Mouse (Mus musculus): ENCODE data around the gene Gpr4. TPM values are rescaled to one million over a fixed set of nuclear protein-coding genes. Genes with fewer than 3 reads are reported as not detected.

Gene Gpr4
- polyA plus RNA-seq, 1 experiment from 2014 or later: 2.9 TPM

GRCm38 (mm10) chr7:19255395-19255794 lies 43.1 kb downstream of the Gpr4 start:
- Histone ChIP-seq H3K27ac (ENCODE audit: low read depth, low read length) (no peak overlapping the region), H3K4me1 (ENCODE audit: control insufficient read depth, insufficient read depth, low read length) (no peaks in the 10 kb centered on the region), H3K9ac (replicated peaks; ENCODE audit: low read depth, low read length) (no peak overlapping the region), H3K4me2 (ENCODE audit: low read depth, low read length) (no peak overlapping the region), H3K4me3 (ENCODE audit: low read depth, low read length) (no peak overlapping the region), H3K27me3 (ENCODE audit: control insufficient read depth, insufficient read depth, low read length) (no peaks in the 10 kb centered on the region), H3K9me3 (ENCODE audit: control insufficient read depth, low read length) (no peaks in the 10 kb centered on the region), H3K36me3 (ENCODE audit: control insufficient read depth, insufficient read depth, low read length) (peaks cover 27% of the 10 kb centered on the region)
- 85% methylated on average over 17 of the region's 17 CpGs for WGBS
- no peak for ATAC-seq (ENCODE audit: low read depth)

GRCm38 (mm10) chr7:19256567-19256966 lies 44.2 kb downstream of the Gpr4 start:
- Histone ChIP-seq H3K4me3 (ENCODE audit: low read depth, low read length) (no peak overlapping the region), H3K9ac (replicated peaks; ENCODE audit: low read depth, low read length) (no peak overlapping the region), H3K36me3 (ENCODE audit: control insufficient read depth, insufficient read depth, low read length) (peaks cover 35% of the 10 kb centered on the region), H3K9me3 (ENCODE audit: control insufficient read depth, low read length) (no peaks in the 10 kb centered on the region), H3K27ac (ENCODE audit: low read depth, low read length) (no peak overlapping the region), H3K4me1 (ENCODE audit: control insufficient read depth, insufficient read depth, low read length) (no peaks in the 10 kb centered on the region), H3K27me3 (ENCODE audit: control insufficient read depth, insufficient read depth, low read length) (no peaks in the 10 kb centered on the region), H3K4me2 (ENCODE audit: low read depth, low read length) (no peak overlapping the region)
- 91% methylated on average over 7 of the region's 7 CpGs for WGBS
- ATAC-seq (ENCODE audit: low read depth): no peak

GRCm38 (mm10) chr7:19257390-19258022 lies 45.2 kb downstream of the Gpr4 start:
- Histone ChIP-seq H3K9ac (replicated peaks; ENCODE audit: low read depth, low read length) (no peak overlapping the region), H3K4me1 (ENCODE audit: control insufficient read depth, insufficient read depth, low read length) (no peaks in the 10 kb centered on the region), H3K36me3 (ENCODE audit: control insufficient read depth, insufficient read depth, low read length) (peaks cover 41% of the 10 kb centered on the region), H3K27ac (ENCODE audit: low read depth, low read length) (no peak overlapping the region), H3K9me3 (ENCODE audit: control insufficient read depth, low read length) (no peaks in the 10 kb centered on the region), H3K27me3 (ENCODE audit: control insufficient read depth, insufficient read depth, low read length) (no peaks in the 10 kb centered on the region), H3K4me3 (ENCODE audit: low read depth, low read length) (no peak overlapping the region), H3K4me2 (ENCODE audit: low read depth, low read length) (no peak overlapping the region)
- WGBS: 36% methylated on average over 11 of the region's 11 CpGs
- peak; percentile 65; the same call in 1 of the 2 replicates for ATAC-seq (ENCODE audit: low read depth)

- Histone ChIP-seq H3K9ac (replicated peaks; ENCODE audit: low read depth, low read length) (no peak overlapping the region), H3K36me3 (ENCODE audit: control insufficient read depth, insufficient read depth, low read length) (peaks cover 41% of the 10 kb centered on the region), H3K9me3 (ENCODE audit: control insufficient read depth, low read length) (no peaks in the 10 kb centered on the region), H3K4me1 (ENCODE audit: control insufficient read depth, insufficient read depth, low read length) (no peaks in the 10 kb centered on the region), H3K4me3 (ENCODE audit: low read depth, low read length) (no peak overlapping the region), H3K27ac (ENCODE audit: low read depth, low read length) (no peak overlapping the region), H3K27me3 (ENCODE audit: control insufficient read depth, insufficient read depth, low read length) (no peaks in the 10 kb centered on the region), H3K4me2 (ENCODE audit: low read depth, low read length) (no peak overlapping the region)
- WGBS: 83% methylated on average over 3 of the region's 3 CpGs
- ATAC-seq (ENCODE audit: low read depth): no peak
Measured at GRCm38 (mm10) chr7:19258336-19258735, 46.0 kb downstream of the Gpr4 start.

GRCm38 (mm10) chr7:19265147-19265546 lies 52.8 kb downstream of the Gpr4 start:
- no peaks in the 10 kb centered on the region for H3K27me3 ChIP-seq (ENCODE audit: control insufficient read depth, insufficient read depth, low read length)
- 80% methylated on average over 7 of the region's 7 CpGs for WGBS
- peaks cover 20% of the 10 kb centered on the region for H3K36me3 ChIP-seq (ENCODE audit: control insufficient read depth, insufficient read depth, low read length)
- H3K27ac ChIP-seq (ENCODE audit: low read depth, low read length): no peak overlapping the region
- ATAC-seq (ENCODE audit: low read depth): no peak
- H3K4me2 ChIP-seq (ENCODE audit: low read depth, low read length): no peak overlapping the region
- peaks cover 9% of the 10 kb centered on the region for H3K4me1 ChIP-seq (ENCODE audit: control insufficient read depth, insufficient read depth, low read length)
- H3K9ac ChIP-seq (replicated peaks; ENCODE audit: low read depth, low read length): no peak overlapping the region
- H3K4me3 ChIP-seq (ENCODE audit: low read depth, low read length): no peak overlapping the region
- no peaks in the 10 kb centered on the region for H3K9me3 ChIP-seq (ENCODE audit: control insufficient read depth, low read length)

GRCm38 (mm10) chr7:19265928-19266822 lies 53.8 kb downstream of the Gpr4 start:
- Histone ChIP-seq H3K4me1 (ENCODE audit: control insufficient read depth, insufficient read depth, low read length) (peaks cover 16% of the 10 kb centered on the region), H3K4me3 (ENCODE audit: low read depth, low read length) (no peak overlapping the region), H3K27me3 (ENCODE audit: control insufficient read depth, insufficient read depth, low read length) (no peaks in the 10 kb centered on the region), H3K27ac (ENCODE audit: low read depth, low read length) (no peak overlapping the region), H3K4me2 (ENCODE audit: low read depth, low read length) (no peak overlapping the region), H3K36me3 (ENCODE audit: control insufficient read depth, insufficient read depth, low read length) (peaks cover 11% of the 10 kb centered on the region; the same call in 1 of the 2 replicates), H3K9me3 (ENCODE audit: control insufficient read depth, low read length) (no peaks in the 10 kb centered on the region), H3K9ac (replicated peaks; ENCODE audit: low read depth, low read length) (no peak overlapping the region)
- WGBS: 86% methylated on average over 10 of the region's 10 CpGs
- no peak for ATAC-seq (ENCODE audit: low read depth)

- no peak overlapping the region for H3K27ac ChIP-seq (ENCODE audit: low read depth, low read length)
- H3K4me2 ChIP-seq (ENCODE audit: low read depth, low read length): no peak overlapping the region
- no peak overlapping the region for H3K4me3 ChIP-seq (ENCODE audit: low read depth, low read length)
- no peak overlapping the region for H3K9ac ChIP-seq (replicated peaks; ENCODE audit: low read depth, low read length)
- H3K36me3 ChIP-seq (ENCODE audit: control insufficient read depth, insufficient read depth, low read length): peaks cover 6% of the 10 kb centered on the region; the same call in 1 of the 2 replicates
- no peak for ATAC-seq (ENCODE audit: low read depth)
- peaks cover 16% of the 10 kb centered on the region for H3K4me1 ChIP-seq (ENCODE audit: control insufficient read depth, insufficient read depth, low read length)
- H3K27me3 ChIP-seq (ENCODE audit: control insufficient read depth, insufficient read depth, low read length): no peaks in the 10 kb centered on the region
- H3K9me3 ChIP-seq (ENCODE audit: control insufficient read depth, low read length): no peaks in the 10 kb centered on the region
- 82% methylated on average over 10 of the region's 10 CpGs for WGBS
Measured at GRCm38 (mm10) chr7:19267051-19267450, 54.7 kb downstream of the Gpr4 start.

GRCm38 (mm10) chr7:19268993-19269681 lies 56.8 kb downstream of the Gpr4 start:
- Histone ChIP-seq H3K4me3 (ENCODE audit: low read depth, low read length) (peak overlapping the region; percentile 89), H3K27me3 (ENCODE audit: control insufficient read depth, insufficient read depth, low read length) (no peaks in the 10 kb centered on the region), H3K36me3 (ENCODE audit: control insufficient read depth, insufficient read depth, low read length) (peaks cover 5% of the 10 kb centered on the region; the same call in 1 of the 2 replicates), H3K9me3 (ENCODE audit: control insufficient read depth, low read length) (no peaks in the 10 kb centered on the region), H3K9ac (replicated peaks; ENCODE audit: low read depth, low read length) (peak overlapping the region; percentile 41), H3K27ac (ENCODE audit: low read depth, low read length) (peak overlapping the region; percentile 34; the same call in 1 of the 2 replicates), H3K4me1 (ENCODE audit: control insufficient read depth, insufficient read depth, low read length) (peaks cover 19% of the 10 kb centered on the region), H3K4me2 (ENCODE audit: low read depth, low read length) (peak overlapping the region; percentile 94)
- no peak for ATAC-seq (ENCODE audit: low read depth)
- WGBS: 53% methylated on average over 10 of the region's 10 CpGs
